Mouse (Mus musculus): ENCODE measurements at regions not wholly inside any gene's neighbourhood (a gene's known extent, or its start where the extent isn't known, plus 50 kb on each side); places are given as distances from the start of the nearest gene placed in this dataset.

DNA sequence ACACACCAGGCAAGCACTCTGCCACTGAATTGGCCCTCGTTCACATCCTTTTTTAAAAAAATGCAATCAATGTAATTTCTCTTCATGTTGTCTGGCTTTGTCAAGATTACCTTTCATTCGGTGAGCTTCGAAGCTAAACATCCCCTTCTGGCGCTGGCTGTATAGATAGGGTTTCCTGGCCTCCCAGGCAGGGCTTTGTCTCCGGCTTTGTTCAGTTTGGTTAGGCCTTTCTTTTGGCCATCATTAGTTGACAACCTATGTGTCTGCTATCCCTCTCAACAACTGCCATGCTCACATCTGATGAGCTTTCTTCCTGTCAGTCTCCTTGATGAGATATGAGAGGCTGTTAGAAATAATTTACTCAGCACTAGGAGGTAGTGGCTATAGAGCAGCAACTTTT, 157.6 kb upstream of the Chd6 start:
- no peak for TF ChIP-seq CTCF (conservative IDR thresholded peaks at IDR 0.05; ENCODE audit: insufficient read depth, insufficient read length, low read depth, low read length)
- TF ChIP-seq POLR2A (IDR thresholded peaks at IDR 0.05; ENCODE audit: low read depth, low read length): no peak

Measured in kidney, adult 2 months (tissue).